Mouse (Mus musculus) liver, postnatal 0 days (tissue): ENCODE data around the gene Psmd5.
A peak's percentile ranks its signal among the peaks of the same experiment; 100 is the strongest.

Experiments
- CTCF ChIP-seq: sonication (generic); IDR thresholded peaks from 2 replicates; pipeline ENCODE4 v1.5.1; 2016; ENCODE audit warnings: antibody characterized with exemption, low read depth
- EP300 ChIP-seq: IDR thresholded peaks from 2 replicates; pipeline ENCODE4 v1.6.1; 2016; ENCODE audit warnings: antibody characterized with exemption, low read depth, mild to moderate bottlenecking

GRCm38 (mm10) chr2:34857728-34858127 lies 17.0 kb downstream of the Psmd5 start:
- TF ChIP-seq CTCF (no peak), EP300 (0 out of 2 replicates have a peak, but pooled peaks have one; percentile 31)
